Mouse (Mus musculus): ENCODE data around the gene Kcnh6.

Kcnh6 gene

GRCm38 (mm10) chr11:106007821-106008220, at the start of gene Kcnh6:
TSS of gene Kcnh6 (plus strand) at chr11:106008124.
- DNase-seq (ENCODE audit: low spot score), result peak; percentile 78

GRCm38 (mm10) chr11:105958566-105958965, 49.4 kb upstream of the Kcnh6 start:
- DNase-seq (ENCODE audit: low spot score), result no peak

- DNase-seq (ENCODE audit: low spot score), result no peak
These were observed 48.6 kb upstream of the Kcnh6 start for GRCm38 (mm10) chr11:105959355-105959754.

- no peak for DNase-seq (ENCODE audit: low spot score)
These were observed 43.2 kb upstream of the Kcnh6 start for GRCm38 (mm10) chr11:105964691-105965090.

GRCm38 (mm10) chr11:105966288-105966687, 41.6 kb upstream of the Kcnh6 start:
- no peak for DNase-seq (ENCODE audit: low spot score)

- DNase-seq (ENCODE audit: low spot score), result peak; percentile 52
These were observed 40.0 kb upstream of the Kcnh6 start, which contains the start of gene Ace for GRCm38 (mm10) chr11:105967741-105968574. TSS of gene Ace (plus strand) at chr11:105967945.

- DNase-seq (ENCODE audit: low spot score), result no peak
These were observed 39.0 kb upstream of the Kcnh6 start for GRCm38 (mm10) chr11:105968948-105969347.

- DNase-seq (ENCODE audit: low spot score), result no peak
These were observed 38.4 kb upstream of the Kcnh6 start for GRCm38 (mm10) chr11:105969516-105969915.

- no peak for DNase-seq (ENCODE audit: low spot score)
These were observed 33.3 kb upstream of the Kcnh6 start for GRCm38 (mm10) chr11:105974593-105974992.

- DNase-seq (ENCODE audit: low spot score), result no peak
These were observed 32.9 kb upstream of the Kcnh6 start for GRCm38 (mm10) chr11:105975050-105975449.

GRCm38 (mm10) chr11:105975636-105976035, 32.3 kb upstream of the Kcnh6 start:
- DNase-seq (ENCODE audit: low spot score), result no peak

GRCm38 (mm10) chr11:105978232-105978631, 29.7 kb upstream of the Kcnh6 start:
- no peak for DNase-seq (ENCODE audit: low spot score)

- no peak for DNase-seq (ENCODE audit: low spot score)
These were observed 29.3 kb upstream of the Kcnh6 start for GRCm38 (mm10) chr11:105978634-105979033.

GRCm38 (mm10) chr11:105984452-105984851, 23.5 kb upstream of the Kcnh6 start:
- no peak for DNase-seq (ENCODE audit: low spot score)

GRCm38 (mm10) chr11:105987446-105987845, 20.5 kb upstream of the Kcnh6 start:
- no peak for DNase-seq (ENCODE audit: low spot score)

GRCm38 (mm10) chr11:105989446-105989845, 18.5 kb upstream of the Kcnh6 start:
- no peak for DNase-seq (ENCODE audit: low spot score)

GRCm38 (mm10) chr11:105990231-105990630, 17.7 kb upstream of the Kcnh6 start:
- peak; percentile 64 for DNase-seq (ENCODE audit: low spot score)

- no peak for DNase-seq (ENCODE audit: low spot score)
These were observed 13.5 kb upstream of the Kcnh6 start, which contains the start of gene Ace3 for GRCm38 (mm10) chr11:105994375-105994774. TSS of gene Ace3 (plus strand) at chr11:105994675.

- DNase-seq (ENCODE audit: low spot score), result no peak
These were observed 7.9 kb upstream of the Kcnh6 start for GRCm38 (mm10) chr11:106000062-106000461.

GRCm38 (mm10) chr11:106001718-106002117, 6.2 kb upstream of the Kcnh6 start:
- no peak for DNase-seq (ENCODE audit: low spot score)

GRCm38 (mm10) chr11:106004576-106004975, 3.3 kb upstream of the Kcnh6 start:
- DNase-seq (ENCODE audit: low spot score), result peak; percentile 41

GRCm38 (mm10) chr11:106005970-106006369, 2.0 kb upstream of the Kcnh6 start:
- peak; percentile 79 for DNase-seq (ENCODE audit: low spot score)

- DNase-seq (ENCODE audit: low spot score), result no peak
These were observed 4.8 kb downstream of the Kcnh6 start for GRCm38 (mm10) chr11:106012711-106013110.

Data from yolk sac, embryonic 10.5 days (tissue).